Mouse (Mus musculus) heart, embryonic 15.5 days (tissue): ENCODE data around the gene Lipa. TPM values are rescaled to one million over a fixed set of nuclear protein-coding genes. Genes with fewer than 3 reads are reported as not detected.
A peak's percentile ranks its signal among the peaks of the same experiment; 100 is the strongest.

Experiments
- ATAC-seq: fragments of 200-750 bp; cut with Nextera tagmentation; replicated peaks from 2 replicates; pipeline ENCODE4 v1.8.0; 2017; ENCODE audit warnings: low read depth, moderate TSS enrichment; ENCODE audit not compliant: insufficient number of reproducible peaks, insufficient read depth, low FRiP score
- H3K27ac ChIP-seq: fragments of 300-500 bp; sonication (generic); 2 replicates; pipeline ENCODE4 v1.5.1; 2015; ENCODE audit warnings: mild to moderate bottlenecking, inconsistent platforms
- H3K27me3 ChIP-seq: fragments of 300-500 bp; sonication (generic); 2 replicates; pipeline ENCODE4 v1.6.1; 2015; ENCODE audit warnings: inconsistent platforms
- H3K36me3 ChIP-seq: fragments of 300-500 bp; sonication (generic); 2 replicates; pipeline ENCODE4 v1.6.1; 2015; ENCODE audit warnings: mild to moderate bottlenecking, inconsistent platforms
- H3K4me1 ChIP-seq: fragments of 300-500 bp; sonication (generic); replicated peaks from 2 replicates; pipeline ENCODE4 v1.6.1; 2015; ENCODE audit warnings: inconsistent platforms
- H3K4me2 ChIP-seq: fragments of 300-500 bp; sonication (generic); 2 replicates; pipeline ENCODE4 v1.6.1; 2015; ENCODE audit warnings: inconsistent platforms, mild to moderate bottlenecking, moderate library complexity
- H3K4me3 ChIP-seq: fragments of 300-500 bp; sonication (generic); 2 replicates; pipeline ENCODE4 v1.5.1; 2015; ENCODE audit warnings: mild to moderate bottlenecking, inconsistent platforms
- H3K9ac ChIP-seq: fragments of 300-500 bp; sonication (generic); 2 replicates; pipeline ENCODE4 v1.6.1; 2015; ENCODE audit warnings: mild to moderate bottlenecking, inconsistent platforms
- H3K9me3 ChIP-seq: fragments of 300-500 bp; sonication (generic); replicated peaks from 2 replicates; pipeline ENCODE4 v1.6.1; 2016; ENCODE audit warnings: inconsistent platforms
- WGBS: fragments of 180-500 bp; shearing (Covaris S2); methylation state at CpG from one replicate; pipeline ENCODE4 v1.1.7; 2015; ENCODE audit warnings: mixed read lengths; 5-methylcytosine and 5-hydroxymethylcytosine counted together
- polyA plus RNA-seq: library from polyadenylated mRNA; unstranded; fragments of >200 nt; fragmentation: Nextera tagmentation; extraction: Ambion mirVana; gene quantifications from 2 replicates; pipeline ENCODE4 v1.2.1, GENCODE M21; 2015

The Lipa gene
- polyA plus RNA-seq, 1 experiment from 2014 or later, result 29.7 TPM

- 58% methylated on average over 1 of the region's 1 CpGs for WGBS
- H3K4me3 ChIP-seq, result no peak overlapping the region
- ATAC-seq, result no peak
- H3K36me3 ChIP-seq, result no peaks in the 10 kb centered on the region
- no peaks in the 10 kb centered on the region for H3K4me1 ChIP-seq
- no peaks in the 10 kb centered on the region for H3K9me3 ChIP-seq
- no peak overlapping the region for H3K4me2 ChIP-seq
- H3K27me3 ChIP-seq, result no peaks in the 10 kb centered on the region
- no peak overlapping the region for H3K27ac ChIP-seq
- H3K9ac ChIP-seq, result no peak overlapping the region
Observed at GRCm38 (mm10) chr19:34450784-34451370, 76.4 kb downstream of the Lipa start.

GRCm38 (mm10) chr19:34448851-34449250 is 78.4 kb downstream of the Lipa start:
- no peak overlapping the region for H3K4me2 ChIP-seq
- H3K4me1 ChIP-seq, result no peaks in the 10 kb centered on the region
- no peak overlapping the region for H3K4me3 ChIP-seq
- no peak overlapping the region for H3K9ac ChIP-seq
- no peaks in the 10 kb centered on the region for H3K36me3 ChIP-seq
- no peaks in the 10 kb centered on the region for H3K9me3 ChIP-seq
- 69% methylated on average over 1 of the region's 1 CpGs for WGBS
- no peak overlapping the region for H3K27ac ChIP-seq
- ATAC-seq, result no peak
- no peaks in the 10 kb centered on the region for H3K27me3 ChIP-seq

DNA sequence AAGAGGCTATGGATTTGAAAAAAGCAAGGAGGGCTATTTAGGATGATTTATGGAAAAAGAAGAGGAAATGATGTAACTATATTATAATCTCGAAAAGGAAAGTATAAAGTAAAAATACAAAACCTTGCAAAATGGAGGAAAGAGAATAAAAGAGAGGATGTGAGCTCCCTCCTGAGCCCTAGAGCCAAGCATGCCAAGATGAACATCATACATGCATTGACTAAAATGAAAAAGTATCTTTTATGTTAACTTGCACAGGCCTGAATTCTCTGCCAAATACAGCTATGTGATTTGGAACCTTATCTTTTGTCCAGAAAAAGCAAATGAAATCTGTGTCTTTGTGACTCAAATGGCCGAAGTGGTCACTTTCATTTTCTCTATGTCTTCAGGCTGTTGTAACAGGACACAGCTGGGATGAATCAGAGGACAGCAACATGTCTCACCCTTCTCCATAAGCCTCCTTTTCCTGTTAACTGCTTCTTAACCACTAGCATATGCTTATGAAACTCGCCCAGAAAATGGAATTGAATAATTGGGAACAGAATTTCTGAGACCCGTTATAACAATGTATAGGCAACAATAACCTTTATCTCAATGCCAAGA is 81.8 kb downstream of the Lipa start:
- no peaks in the 10 kb centered on the region for H3K27me3 ChIP-seq
- H3K4me2 ChIP-seq, result peak overlapping the region; percentile 43
- no peaks in the 10 kb centered on the region for H3K9me3 ChIP-seq
- 41% methylated on average over 4 of the region's 4 CpGs for WGBS
- H3K9ac ChIP-seq, result no peak overlapping the region
- peak overlapping the region; percentile 64 for H3K27ac ChIP-seq
- no peaks in the 10 kb centered on the region for H3K36me3 ChIP-seq
- 0 out of 2 replicates have a peak, but pooled peaks cover 10% of the 10 kb centered on the region for H3K4me1 ChIP-seq
- ATAC-seq, result no peak; the same call in 1 of the 2 replicates
- no peak overlapping the region for H3K4me3 ChIP-seq

GRCm38 (mm10) chr19:34444785-34445184 is 82.5 kb downstream of the Lipa start:
- no peak overlapping the region for H3K4me2 ChIP-seq
- no peak for ATAC-seq
- no peak overlapping the region for H3K4me3 ChIP-seq
- 64% methylated on average over 3 of the region's 3 CpGs for WGBS
- no peak overlapping the region for H3K9ac ChIP-seq
- peak overlapping the region; percentile 10; the same call in 1 of the 2 replicates for H3K27ac ChIP-seq
- H3K27me3 ChIP-seq, result no peaks in the 10 kb centered on the region
- no peaks in the 10 kb centered on the region for H3K9me3 ChIP-seq
- H3K4me1 ChIP-seq, result 0 out of 2 replicates have a peak, but pooled peaks cover 10% of the 10 kb centered on the region
- H3K36me3 ChIP-seq, result no peaks in the 10 kb centered on the region

Other genes with a start within 250 kb of the Lipa start
- gene Fas, start 236.8 kb downstream of the Lipa start, polyA plus RNA-seq, result 5.0 and 5.5 TPM in 2 replicates
- 3.0 and 3.4 TPM in 2 replicates for gene Ch25h, start 52.3 kb downstream of the Lipa start, polyA plus RNA-seq
- 7.7 and 8.9 TPM in 2 replicates for gene Ifit2, start 23.2 kb upstream of the Lipa start, polyA plus RNA-seq
- gene Ifit3, start 56.1 kb upstream of the Lipa start, polyA plus RNA-seq, result 0.98 and 2.9 TPM in 2 replicates
- gene Ifit1bl1, start 74.5 kb upstream of the Lipa start, polyA plus RNA-seq, result 2.1 and 2.5 TPM in 2 replicates
- 0.34 and 0.82 TPM in 2 replicates for gene Ifit3b, start 80.5 kb upstream of the Lipa start, polyA plus RNA-seq
- 1.1 and 1.3 TPM in 2 replicates for gene Ifit1bl2, start 113.3 kb upstream of the Lipa start, polyA plus RNA-seq
- gene Ifit1, start 113.4 kb upstream of the Lipa start, polyA plus RNA-seq, result 0.76 and 1.7 TPM in 2 replicates
- gene Slc16a12, start 219.8 kb upstream of the Lipa start, polyA plus RNA-seq, result 11.2 and 11.8 TPM in 2 replicates